ENCODE assay signal across 16 mouse cellular contexts in the genomic region with DNA sequence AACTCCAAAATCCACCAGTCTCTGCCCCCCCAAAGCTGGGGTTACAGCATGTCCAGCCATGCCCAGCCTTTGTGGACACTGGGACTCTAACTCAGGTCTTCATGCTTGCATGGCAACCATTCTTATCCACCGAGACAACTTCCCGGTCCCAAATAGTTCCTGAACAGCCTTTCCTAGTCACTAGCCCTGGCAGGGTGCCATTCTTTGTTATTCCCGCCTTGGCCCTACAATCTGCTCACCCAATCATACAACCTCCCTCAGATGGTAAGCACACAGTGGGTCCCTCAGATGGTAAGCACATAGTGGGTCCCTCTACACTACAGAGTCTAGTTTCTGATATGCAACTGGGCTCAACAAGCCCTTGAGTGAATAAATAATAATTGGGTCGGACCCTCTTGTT. TPM values are rescaled to one million over a fixed set of nuclear protein-coding genes. Genes with fewer than 3 reads are reported as not detected.
DNase-seq lines count a peak whose midpoint lies in the region; ATAC-seq lines count a peak whose summit lies in the region.
"Had no signal": no experiment of that assay in that cellular context is flagged by ENCODE, and none has a peak within 500 bp of the region (broad histone marks: within the 10 kb centered on the region; RNA-seq: fewer than 3 reads in every experiment).

No protein-coding gene starts in this region.

- H3K27me3 ChIP-seq in midbrain, embryonic 13.5 days = no peaks in the 10 kb centered on the region
- H3K27me3 ChIP-seq in midbrain, embryonic 10.5 days (ENCODE audit: low read depth, poor library complexity, severe bottlenecking) = peaks cover 29% of the 10 kb centered on the region
- H3K27me3 ChIP-seq in midbrain, embryonic 16.5 days (ENCODE audit: control insufficient read depth, insufficient read depth, low read depth, low read length) = no peaks in the 10 kb centered on the region
- H3K27me3 ChIP-seq: Patski had no signal

- intact Hi-C loops in gastrocnemius, postnatal 36 days (cut with DNase I) = no loop called here

- H3K9ac ChIP-seq in midbrain, embryonic 13.5 days (replicated peaks) = no peak overlapping the region
- no peak overlapping the region for H3K9ac ChIP-seq in midbrain, embryonic 16.5 days (ENCODE audit: low read depth, low read length)
- H3K9ac ChIP-seq: embryonic facial prominence, embryonic 12.5 days; liver, embryonic 12.5 days had no signal

- no peak for ATAC-seq in midbrain, embryonic 13.5 days
- no peak for ATAC-seq in midbrain, embryonic 16.5 days
- ATAC-seq in megakaryocyte, adult 5-6 weeks (ENCODE audit: poor library complexity, severe bottlenecking) = no peak
- ATAC-seq: liver, embryonic 12.5 days; Patski had no signal

- no peak overlapping the region for H3K4me3 ChIP-seq in midbrain, embryonic 13.5 days (replicated peaks)
- H3K4me3 ChIP-seq in midbrain, embryonic 10.5 days = no peak overlapping the region
- H3K4me3 ChIP-seq in midbrain, embryonic 16.5 days (ENCODE audit: low read depth, low read length) = no peak overlapping the region
- H3K4me3 ChIP-seq: embryonic facial prominence, embryonic 12.5 days; liver, embryonic 12.5 days had no signal

- no peaks in the 10 kb centered on the region for H3K9me3 ChIP-seq in midbrain, embryonic 13.5 days
- H3K9me3 ChIP-seq in midbrain, embryonic 10.5 days (replicated peaks) = 0 out of 2 replicates have a peak, but pooled peaks cover 3% of the 10 kb centered on the region
- no peaks in the 10 kb centered on the region for H3K9me3 ChIP-seq in midbrain, embryonic 16.5 days (replicated peaks; ENCODE audit: control insufficient read depth, low read length, poor library complexity, severe bottlenecking)
- H3K9me3 ChIP-seq: embryonic facial prominence, embryonic 12.5 days; liver, embryonic 12.5 days had no signal

- DNase-seq in gastrocnemius, postnatal 10 days = peak; percentile 42
- DNase-seq in gastrocnemius, postnatal 36 days = no peak
- DNase-seq in midbrain, embryonic 10.5 days (ENCODE audit: low spot score) = no peak
- peak; percentile 66 to 73 for DNase-seq in cerebellum, postnatal 14 days
- DNase-seq in left cerebral cortex, adult 9 months (ENCODE audit: low spot score in 2 of 2) = no peak
- DNase-seq: adrenal gland, adult 2 months; kidney, adult 11 months; lung, postnatal 36 days; right cerebral cortex, adult 18-20 months; thymus, adult 18-20 months had no signal

- peaks cover 64% of the 10 kb centered on the region for H3K4me1 ChIP-seq in midbrain, embryonic 13.5 days (replicated peaks)
- H3K4me1 ChIP-seq in midbrain, embryonic 10.5 days = peaks cover 44% of the 10 kb centered on the region
- peaks cover 40% of the 10 kb centered on the region for H3K4me1 ChIP-seq in midbrain, embryonic 16.5 days (ENCODE audit: control insufficient read depth, insufficient read depth, low read length)

- WGBS in midbrain, embryonic 13.5 days = 58% methylated on average over 4 of the region's 4 CpGs
- 69% methylated on average over 4 of the region's 4 CpGs for WGBS in midbrain, embryonic 10.5 days
- 42% methylated on average over 4 of the region's 4 CpGs for WGBS in midbrain, embryonic 16.5 days

- peak overlapping the region; percentile 93 for H3K27ac ChIP-seq in midbrain, embryonic 13.5 days
- no peak overlapping the region for H3K27ac ChIP-seq in midbrain, embryonic 10.5 days (replicated peaks)
- H3K27ac ChIP-seq in midbrain, embryonic 16.5 days (ENCODE audit: low read length) = peak overlapping the region; percentile 1; the same call in 1 of the 2 replicates
- H3K27ac ChIP-seq: embryonic facial prominence, embryonic 12.5 days; liver, embryonic 12.5 days had no signal

- H3K4me2 ChIP-seq in midbrain, embryonic 13.5 days (replicated peaks) = no peak overlapping the region
- H3K4me2 ChIP-seq in midbrain, embryonic 16.5 days (ENCODE audit: low read length) = peak overlapping the region; percentile 78; the same call in 1 of the 2 replicates
- H3K4me2 ChIP-seq: embryonic facial prominence, embryonic 12.5 days; liver, embryonic 12.5 days had no signal

- peaks cover 14% of the 10 kb centered on the region; the same call in 1 of the 2 replicates for H3K36me3 ChIP-seq in midbrain, embryonic 13.5 days
- H3K36me3 ChIP-seq in midbrain, embryonic 10.5 days = no peaks in the 10 kb centered on the region
- no peaks in the 10 kb centered on the region for H3K36me3 ChIP-seq in midbrain, embryonic 16.5 days (ENCODE audit: control insufficient read depth, insufficient read depth, low read length)
- H3K36me3 ChIP-seq: embryonic facial prominence, embryonic 12.5 days; liver, embryonic 12.5 days had no signal

RNA-seq across cellular contexts. Expression of a gene that starts 4.2 kb away (rescaled TPM):
- total RNA-seq in gastrocnemius, postnatal 10 days (2021) = 10 to 100 TPM; 69.0 to 70.3 TPM
- total RNA-seq in gastrocnemius, postnatal 36 days (2021) = 10 to 100 TPM; 45.1 to 50.5 TPM
- polyA plus RNA-seq in midbrain, embryonic 13.5 days (2015; fragmentation: Nextera tagmentation; extraction: Ambion mirVana) = 478 and 520 TPM in 2 replicates
- 69.4 and 117 TPM in 2 replicates for polyA plus RNA-seq in midbrain, embryonic 10.5 days (2016; fragmentation: Nextera tagmentation; extraction: Ambion mirVana)
- polyA plus RNA-seq in midbrain, embryonic 16.5 days (2015; fragmentation: Nextera tagmentation; extraction: Ambion mirVana) = 662 and 671 TPM in 2 replicates
- total RNA-seq in megakaryocyte, adult 5-6 weeks (2015) = not detected in 2 replicates
- total RNA-seq in megakaryocyte, adult 5-6 weeks (2017) = 0.16 and 0.40 TPM in 2 replicates

RNA-seq across cellular contexts. Expression of a gene that starts 28.0 kb away (rescaled TPM):
- total RNA-seq in gastrocnemius, postnatal 10 days (2021) = 10 to 100 TPM; 15.5 to 23.7 TPM
- total RNA-seq in gastrocnemius, postnatal 36 days (2021) = 1 to 10 TPM; 4.2 to 5.6 TPM
- 66.2 and 71.9 TPM in 2 replicates for polyA plus RNA-seq in midbrain, embryonic 13.5 days (2015; fragmentation: Nextera tagmentation; extraction: Ambion mirVana)
- 290 and 301 TPM in 2 replicates for polyA plus RNA-seq in midbrain, embryonic 10.5 days (2016; fragmentation: Nextera tagmentation; extraction: Ambion mirVana)
- 16.2 and 20.7 TPM in 2 replicates for polyA plus RNA-seq in midbrain, embryonic 16.5 days (2015; fragmentation: Nextera tagmentation; extraction: Ambion mirVana)
- total RNA-seq in megakaryocyte, adult 5-6 weeks (2015) = 45.4 and 47.7 TPM in 2 replicates
- total RNA-seq in megakaryocyte, adult 5-6 weeks (2017) = 77.2 TPM in 2 replicates

RNA-seq across cellular contexts. Expression of a gene that starts 28.8 kb away (rescaled TPM):
- total RNA-seq in gastrocnemius, postnatal 10 days (2021) = 10 to 100 TPM; 15.6 to 17.9 TPM
- 10 to 100 TPM; 19.2 to 21.0 TPM for total RNA-seq in gastrocnemius, postnatal 36 days (2021)
- 35.9 and 36.2 TPM in 2 replicates for polyA plus RNA-seq in midbrain, embryonic 13.5 days (2015; fragmentation: Nextera tagmentation; extraction: Ambion mirVana)
- polyA plus RNA-seq in midbrain, embryonic 10.5 days (2016; fragmentation: Nextera tagmentation; extraction: Ambion mirVana) = 22.5 and 26.3 TPM in 2 replicates
- 37.3 and 40.7 TPM in 2 replicates for polyA plus RNA-seq in midbrain, embryonic 16.5 days (2015; fragmentation: Nextera tagmentation; extraction: Ambion mirVana)
- total RNA-seq in megakaryocyte, adult 5-6 weeks (2015) = 22.8 TPM in 2 replicates
- 104 TPM in 2 replicates for total RNA-seq in megakaryocyte, adult 5-6 weeks (2017)

RNA-seq across cellular contexts. Expression of a gene that starts 31.5 kb away (rescaled TPM):
- 10 to 100 TPM; 21.4 to 34.4 TPM for total RNA-seq in gastrocnemius, postnatal 10 days (2021)
- total RNA-seq in gastrocnemius, postnatal 36 days (2021) = 10 to 100 TPM; 24.4 to 27.4 TPM
- polyA plus RNA-seq in midbrain, embryonic 13.5 days (2015; fragmentation: Nextera tagmentation; extraction: Ambion mirVana) = 66.9 and 70.2 TPM in 2 replicates
- polyA plus RNA-seq in midbrain, embryonic 10.5 days (2016; fragmentation: Nextera tagmentation; extraction: Ambion mirVana) = 56.0 and 57.6 TPM in 2 replicates
- polyA plus RNA-seq in midbrain, embryonic 16.5 days (2015; fragmentation: Nextera tagmentation; extraction: Ambion mirVana) = 88.4 and 99.6 TPM in 2 replicates
- total RNA-seq in megakaryocyte, adult 5-6 weeks (2015) = 24.0 and 26.1 TPM in 2 replicates
- 32.4 and 35.5 TPM in 2 replicates for total RNA-seq in megakaryocyte, adult 5-6 weeks (2017)

Comparison
In these comparisons a context has a peak if more than half of its experiments do, and no peak if none do; other contexts are left out.
1. DNase-seq: peak in gastrocnemius, postnatal 10 days (single experiment) and cerebellum, postnatal 14 days (2 of 2); none in gastrocnemius, postnatal 36 days (0 of 2), midbrain, embryonic 10.5 days (single experiment) and left cerebral cortex, adult 9 months (0 of 2).
2. RNA of a gene that starts 4.2 kb away (total RNA-seq): 69.0 to 70.3 TPM in gastrocnemius, postnatal 10 days and 45.1 to 50.5 TPM in gastrocnemius, postnatal 36 days; 0.16 to 0.40 TPM in megakaryocyte, adult 5-6 weeks; every median in the first group is over 10 times any median in the second.